Mouse (Mus musculus): Measurements from ENCODE around the gene Thoc6. TPM values are rescaled to one million over a fixed set of nuclear protein-coding genes. Genes with fewer than 3 reads are reported as not detected.

Gene Thoc6
- polyA plus RNA-seq, 1 experiment from 2014 or later = 32.9 TPM

DNA sequence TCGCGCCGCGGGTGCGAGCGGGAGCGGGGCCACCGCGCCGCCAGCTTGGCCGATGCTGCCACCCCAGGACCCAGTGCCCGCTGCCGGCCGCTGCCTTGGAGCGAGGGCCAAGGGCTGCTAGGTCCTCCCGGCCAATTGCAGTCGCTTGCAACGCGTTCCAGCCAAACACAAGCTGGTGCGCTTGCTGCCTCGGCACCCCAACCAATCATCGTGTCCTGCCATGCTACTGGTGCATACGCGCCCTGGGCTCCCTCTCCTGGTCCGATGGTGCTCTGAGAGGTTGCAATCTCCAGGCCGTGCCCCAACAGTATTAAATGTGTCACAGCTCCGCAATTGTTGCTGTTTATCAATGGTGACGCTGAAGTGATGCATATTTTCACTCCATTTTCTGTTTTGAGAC, 26.4 kb upstream of the Thoc6 start:
- POLR2A ChIA-PET = interaction anchor here (0.6 to 2.9 kb wide), 3 partner anchors 25 to 47 kb away, joined by 3 to 28 read pairs (median 6); partner anchors contain the start of genes Thoc6 and Tnfrsf12a
- DNase-seq (ENCODE audit: low read depth, low spot score) (peak; percentile 64), ATAC-seq (peak; percentile 100)
- in situ Hi-C loops (cut with MboI; ENCODE audit: low pct_unique_long_range_greater_than_20kb) = loop anchor here (5.0 kb wide), 2 partner anchors 38 to 133 kb away; partner anchors contain the start of gene Bicdl2
- no peaks in the 10 kb centered on the region for H3K27me3 ChIP-seq
- TF ChIP-seq CTCF (IDR thresholded peaks at IDR 0.05) = peak; percentile 98
- CTCF ChIA-PET = interaction anchor here (0.8 to 2.4 kb wide), 20 partner anchors 10 to 147 kb away, joined by 3 to 16 read pairs (median 4); partner anchors contain the start of genes Bicdl2, Cldn9, Thoc6 and Tnfrsf12a

DNA sequence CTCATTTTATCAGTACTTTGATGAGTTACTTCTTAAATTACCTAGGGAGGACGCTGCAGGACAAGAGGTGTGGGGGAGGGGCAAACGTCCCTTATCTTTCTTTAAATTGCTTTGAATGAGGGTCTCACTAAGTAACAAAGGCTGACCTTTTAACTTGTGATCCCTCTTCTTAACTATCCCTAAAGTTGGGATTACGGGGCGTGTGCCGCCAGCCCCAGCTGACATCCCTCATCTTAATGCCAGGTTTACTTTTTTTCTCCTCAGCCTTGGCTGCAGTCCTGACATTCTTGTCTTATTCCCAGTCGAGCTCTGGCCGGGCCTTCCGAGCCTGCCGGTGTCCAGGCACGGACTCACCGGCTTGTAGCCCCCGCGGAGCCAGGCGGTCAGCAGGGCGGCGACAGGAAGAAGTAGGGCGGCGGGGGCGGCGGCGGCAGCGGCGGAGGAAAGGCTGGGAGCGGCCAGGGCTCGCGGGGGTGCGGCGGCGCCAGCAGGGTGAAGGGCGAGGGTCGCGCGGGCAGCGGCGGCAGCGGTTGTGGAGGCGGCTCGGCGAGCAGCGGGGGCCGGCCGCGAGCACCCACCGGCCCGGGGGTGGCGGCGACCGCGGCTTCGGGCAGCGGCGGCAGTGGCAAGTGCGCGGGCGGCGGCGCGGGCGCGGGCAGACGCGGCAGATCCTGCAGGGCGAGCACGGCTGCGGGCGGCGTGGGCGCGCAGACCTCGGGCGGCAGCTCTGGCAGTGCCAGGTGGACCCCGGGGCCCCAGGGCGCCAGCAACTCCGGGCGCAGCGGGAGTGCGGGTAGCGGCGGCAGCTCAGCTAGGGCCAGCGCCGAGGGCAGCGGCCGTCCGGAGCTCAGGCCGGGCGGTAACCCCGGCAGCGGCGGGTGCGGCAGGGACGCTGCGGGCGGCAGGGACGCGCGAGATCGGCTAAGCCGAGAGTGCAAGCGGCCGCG, 25.7 kb upstream of the Thoc6 start:
- POLR2A ChIA-PET = interaction anchor here (0.7 to 2.9 kb wide), 3 partner anchors 19 to 32 kb away, joined by 3 to 28 read pairs (median 6); partner anchors contain the start of genes Thoc6 and Tnfrsf12a
- H3K27me3 ChIP-seq = no peaks in the 10 kb centered on the region
- peak; percentile 51 for ATAC-seq
- TF ChIP-seq CTCF (IDR thresholded peaks at IDR 0.05) = peak; percentile 39
- DNase-seq (ENCODE audit: low read depth, low spot score) = no peak
- CTCF ChIA-PET = interaction anchor here (0.8 to 2.4 kb wide), 19 partner anchors 11 to 147 kb away, joined by 3 to 16 read pairs (median 4); partner anchors contain the start of genes Bicdl2, Cldn9, Thoc6 and Tnfrsf12a
- in situ Hi-C loops (cut with MboI; ENCODE audit: low pct_unique_long_range_greater_than_20kb) = loop anchor here (5.0 kb wide), 2 partner anchors 37 to 132 kb away; partner anchors contain the start of gene Bicdl2

DNA sequence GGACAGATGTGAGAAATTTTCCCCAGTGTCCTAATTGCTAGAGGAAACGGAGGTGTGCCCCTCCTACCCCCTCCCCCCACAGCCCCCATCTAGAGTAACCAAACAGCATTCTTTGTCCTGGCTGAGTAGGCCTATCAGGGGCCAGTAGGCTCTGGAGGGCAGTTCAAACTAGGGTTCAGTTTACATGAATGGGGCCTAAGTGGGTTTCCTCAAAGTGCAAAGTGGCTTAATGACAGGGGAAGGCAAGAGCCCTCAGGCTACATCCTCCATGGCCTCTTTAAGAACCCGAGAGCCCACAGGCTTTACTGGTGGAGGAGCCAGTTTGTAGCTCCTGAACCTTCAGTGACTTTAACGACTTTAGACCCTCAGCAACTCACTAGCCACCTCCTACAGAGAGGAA, 22.1 kb upstream of the Thoc6 start:
- CTCF ChIA-PET = interaction anchor here (1.7 kb wide), 1 partner anchor 10 kb away, joined by 6 read pairs; no protein-coding TSS in a partner anchor
- no peak for ATAC-seq
- POLR2A ChIA-PET = no interaction called here
- no peak for TF ChIP-seq CTCF (IDR thresholded peaks at IDR 0.05)
- in situ Hi-C loops (cut with MboI; ENCODE audit: low pct_unique_long_range_greater_than_20kb) = no loop called here
- H3K27me3 ChIP-seq = no peaks in the 10 kb centered on the region
- DNase-seq (ENCODE audit: low read depth, low spot score) = no peak

DNA sequence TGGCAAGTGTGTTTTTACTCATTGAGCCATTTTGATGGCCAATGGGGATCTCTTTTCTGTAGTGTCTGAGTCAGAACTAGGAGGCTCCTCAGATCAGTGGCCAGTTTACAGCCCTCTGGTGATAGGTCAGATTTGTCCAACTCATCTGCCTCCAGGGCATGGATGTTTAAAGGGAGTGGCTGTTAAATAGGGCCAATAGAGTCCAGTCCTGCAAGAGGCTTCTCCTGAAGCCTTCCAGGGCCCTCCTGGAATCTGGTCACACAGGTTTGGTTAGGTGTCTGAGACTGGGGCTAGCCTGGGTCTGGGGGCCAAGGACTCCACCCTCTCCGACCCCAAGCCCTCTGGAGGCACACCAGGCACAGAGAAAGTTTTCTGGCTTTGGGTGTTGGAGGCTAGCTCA, 20.8 kb upstream of the Thoc6 start:
- ChIA-PET CTCF (interaction anchor here (1.1 to 3.0 kb wide), 5 partner anchors 10 to 30 kb away, joined by 3 to 16 read pairs (median 6); partner anchors contain the start of gene Cldn9), POLR2A (no interaction called here)
- ATAC-seq (peak; percentile 77), DNase-seq (ENCODE audit: low read depth, low spot score) (no peak)
- no peaks in the 10 kb centered on the region for H3K27me3 ChIP-seq
- TF ChIP-seq CTCF (IDR thresholded peaks at IDR 0.05) = no peak
- in situ Hi-C loops (cut with MboI; ENCODE audit: low pct_unique_long_range_greater_than_20kb) = no loop called here

DNA sequence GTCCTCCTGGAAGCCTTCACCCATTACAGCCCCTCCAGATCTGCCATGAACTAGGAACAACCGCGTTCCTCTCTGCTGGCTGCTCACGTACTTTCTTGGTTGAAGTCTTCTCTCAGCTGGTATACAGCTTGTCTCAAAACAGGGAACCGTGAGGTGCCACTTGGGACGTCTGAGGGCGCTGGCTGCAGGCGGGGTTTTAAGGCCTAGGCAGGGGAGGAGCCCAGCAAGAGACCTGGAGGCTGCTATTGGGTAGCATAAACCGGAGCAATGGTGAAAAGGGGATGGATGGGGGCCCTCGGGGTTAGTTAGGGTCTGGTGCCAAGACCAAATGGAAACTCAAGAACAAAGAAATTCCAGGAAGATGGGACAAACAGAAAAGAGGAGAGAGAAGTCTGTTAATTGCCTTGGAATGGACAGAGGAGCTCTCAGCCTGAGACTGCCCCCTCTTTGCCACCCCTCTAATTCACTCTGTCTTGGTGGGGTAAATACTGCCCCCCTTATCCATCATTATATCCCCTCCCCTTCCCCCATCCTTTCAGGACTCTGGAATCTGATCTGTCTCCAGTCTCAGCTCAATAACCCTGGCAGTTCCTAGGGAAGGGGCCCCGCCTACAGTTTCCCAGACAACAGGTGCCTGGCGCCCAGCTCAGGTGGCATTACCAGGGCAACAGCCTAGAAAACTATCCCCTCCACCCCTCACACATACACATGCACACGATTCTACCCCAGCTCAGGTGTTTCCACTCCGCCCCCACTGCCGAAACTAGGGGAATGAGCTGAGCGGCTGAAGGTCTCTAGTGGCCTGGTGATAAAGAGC, 10.4 kb upstream of the Thoc6 start, which contains the start of gene Cldn9:
Gene Cldn9 (minus strand): TSS at position 171 of the 817 bp plus-strand sequence.
- TF ChIP-seq CTCF (IDR thresholded peaks at IDR 0.05) = no peak
- ATAC-seq (no peak), DNase-seq (ENCODE audit: low read depth, low spot score) (no peak)
- ChIA-PET POLR2A (interaction anchor here (0.6 kb wide), 1 partner anchor 1149 kb away, joined by 3 read pairs; no protein-coding TSS in a partner anchor), CTCF (interaction anchor here (1.8 to 3.0 kb wide), 4 partner anchors 10 to 22 kb away, joined by 5 to 16 read pairs (median 6); no protein-coding TSS in a partner anchor)
- in situ Hi-C loops (cut with MboI; ENCODE audit: low pct_unique_long_range_greater_than_20kb) = no loop called here
- no peaks in the 10 kb centered on the region for H3K27me3 ChIP-seq

DNA sequence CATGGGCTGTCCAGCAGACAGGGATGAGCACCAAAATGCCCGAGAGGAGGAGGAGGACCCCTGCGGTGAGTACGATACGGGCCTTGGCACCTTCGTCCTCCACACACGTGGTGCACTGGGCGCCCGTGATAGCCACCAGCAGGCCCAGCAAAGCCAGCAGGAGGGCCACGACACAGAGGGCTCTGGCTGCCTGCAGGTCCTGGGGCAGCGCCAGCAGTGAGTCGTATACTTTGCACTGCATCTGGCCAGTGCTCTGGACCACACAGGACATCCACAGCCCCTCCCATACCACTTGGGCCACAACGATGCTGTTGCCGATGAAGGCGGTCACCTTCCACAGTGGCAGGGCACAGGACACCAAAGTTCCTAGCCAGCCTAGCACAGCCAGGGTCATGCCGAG, 9.5 kb upstream of the Thoc6 start:
- no peaks in the 10 kb centered on the region for H3K27me3 ChIP-seq
- in situ Hi-C loops (cut with MboI; ENCODE audit: low pct_unique_long_range_greater_than_20kb) = no loop called here
- ChIA-PET POLR2A (no interaction called here), CTCF (interaction anchor here (1.8 to 3.0 kb wide), 3 partner anchors 10 to 16 kb away, joined by 7 to 16 read pairs (median 7); no protein-coding TSS in a partner anchor)
- ATAC-seq (no peak), DNase-seq (ENCODE audit: low read depth, low spot score) (no peak)
- TF ChIP-seq CTCF (IDR thresholded peaks at IDR 0.05) = no peak

DNA sequence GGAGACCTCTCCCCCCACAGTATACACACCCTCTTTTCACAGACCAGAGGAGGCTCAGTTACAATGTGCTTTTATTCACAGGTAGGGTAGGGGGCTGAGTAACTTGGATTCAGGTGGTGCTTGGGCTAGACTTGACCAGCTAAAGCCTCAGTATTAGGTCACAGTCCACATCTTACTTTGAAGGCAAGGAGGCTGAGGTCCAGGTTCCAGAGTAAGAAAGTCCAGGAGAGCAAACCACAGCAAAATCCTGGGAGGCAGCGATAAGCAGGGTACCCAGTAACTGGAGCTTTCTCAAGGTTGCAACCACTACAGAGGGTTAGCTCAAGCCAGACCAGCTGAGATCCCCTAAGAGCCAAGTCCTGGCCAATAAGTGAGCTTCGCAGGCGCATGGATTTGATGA, 8.8 kb upstream of the Thoc6 start:
- H3K27me3 ChIP-seq = no peaks in the 10 kb centered on the region
- in situ Hi-C loops (cut with MboI; ENCODE audit: low pct_unique_long_range_greater_than_20kb) = no loop called here
- TF ChIP-seq CTCF (IDR thresholded peaks at IDR 0.05) = no peak
- no peak for ATAC-seq
- ChIA-PET POLR2A (no interaction called here), CTCF (interaction anchor here (1.8 to 2.1 kb wide), 2 partner anchors 11 to 17 kb away, joined by 7 read pairs; no protein-coding TSS in a partner anchor)
- DNase-seq (ENCODE audit: low read depth, low spot score) = no peak

DNA sequence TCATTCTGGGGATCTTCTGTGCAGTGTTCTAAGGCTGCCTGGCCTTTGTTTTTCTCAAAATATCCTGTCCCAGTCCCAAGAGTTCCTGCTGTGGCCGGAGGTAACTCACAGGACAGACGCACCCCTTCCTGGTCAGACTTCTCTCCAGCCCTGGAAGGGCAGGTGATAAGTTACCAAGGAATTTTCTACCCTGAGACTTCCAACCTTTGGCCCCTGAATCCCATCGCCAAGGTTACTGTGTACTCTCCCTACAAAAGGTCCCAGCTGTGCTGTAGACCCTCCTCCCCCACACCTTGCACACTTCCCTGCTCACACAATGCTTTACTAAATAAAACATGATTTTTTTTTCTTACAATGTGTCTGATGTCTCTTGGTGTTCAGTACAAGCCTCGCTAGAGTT, 8.4 kb upstream of the Thoc6 start:
- ChIA-PET CTCF (interaction anchor here (1.8 to 2.1 kb wide), 2 partner anchors 11 to 17 kb away, joined by 7 read pairs; no protein-coding TSS in a partner anchor), POLR2A (no interaction called here)
- in situ Hi-C loops (cut with MboI; ENCODE audit: low pct_unique_long_range_greater_than_20kb) = no loop called here
- no peak for ATAC-seq
- TF ChIP-seq CTCF (IDR thresholded peaks at IDR 0.05) = no peak
- DNase-seq (ENCODE audit: low read depth, low spot score) = no peak
- H3K27me3 ChIP-seq = no peaks in the 10 kb centered on the region

DNA sequence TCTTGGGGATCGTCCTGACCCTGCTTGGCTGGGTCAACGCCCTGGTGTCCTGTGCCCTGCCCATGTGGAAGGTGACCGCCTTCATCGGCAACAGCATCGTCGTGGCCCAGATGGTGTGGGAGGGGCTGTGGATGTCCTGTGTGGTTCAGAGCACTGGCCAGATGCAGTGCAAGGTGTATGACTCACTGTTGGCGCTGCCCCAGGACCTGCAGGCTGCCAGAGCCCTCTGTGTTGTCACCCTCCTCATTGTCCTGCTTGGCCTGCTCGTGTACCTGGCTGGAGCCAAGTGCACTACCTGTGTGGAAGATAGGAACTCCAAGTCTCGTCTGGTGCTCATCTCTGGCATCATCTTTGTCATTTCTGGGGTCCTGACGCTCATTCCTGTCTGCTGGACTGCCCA, 7.4 kb upstream of the Thoc6 start:
- no peaks in the 10 kb centered on the region for H3K27me3 ChIP-seq
- DNase-seq (ENCODE audit: low read depth, low spot score) (no peak), ATAC-seq (peak; percentile 32)
- POLR2A ChIA-PET = no interaction called here
- in situ Hi-C loops (cut with MboI; ENCODE audit: low pct_unique_long_range_greater_than_20kb) = no loop called here
- no peak for TF ChIP-seq CTCF (IDR thresholded peaks at IDR 0.05)
- CTCF ChIA-PET = interaction anchor here (0.6 to 1.6 kb wide), 2 partner anchors 22 to 25 kb away, joined by 3 to 5 read pairs; no protein-coding TSS in a partner anchor
